Mouse (Mus musculus) retina, postnatal 1 day (tissue): ENCODE data around the gene Snx17.
A peak's percentile ranks its signal among the peaks of the same experiment; 100 is the strongest.
"Not testable (repeated sequence)": the region's sequence is repeated elsewhere in the genome, so short reads cannot be mapped to it uniquely, and the experiment has no call there.

Source experiments
- DNase-seq: peaks from one replicate; pipeline ENCODE4 v3.0.0-alpha.2; 2012

Gene Snx17

GRCm38 (mm10) chr5:31198170-31198569 is 5.1 kb downstream of the Snx17 start:
- no peak for DNase-seq

- no peak for DNase-seq
These were observed 5.7 kb downstream of the Snx17 start for GRCm38 (mm10) chr5:31198616-31199320.

- no peak for DNase-seq
These were observed 6.4 kb downstream of the Snx17 start for GRCm38 (mm10) chr5:31199321-31199892.

GRCm38 (mm10) chr5:31199893-31200292 is 6.9 kb downstream of the Snx17 start:
- DNase-seq: peak; percentile 40

GRCm38 (mm10) chr5:31200327-31200768 is 7.3 kb downstream of the Snx17 start:
- no peak for DNase-seq

- no peak for DNase-seq
These were observed 8.2 kb downstream of the Snx17 start for GRCm38 (mm10) chr5:31201042-31201741.

- peak; percentile 99 for DNase-seq
These were observed 8.9 kb downstream of the Snx17 start, which contains the start of gene Zfp513 for GRCm38 (mm10) chr5:31201742-31202590. TSS of gene Zfp513 (minus strand) at chr5:31202303.

GRCm38 (mm10) chr5:31202933-31203332 is 9.9 kb downstream of the Snx17 start:
- DNase-seq: no peak

- no peak for DNase-seq
These were observed 10.8 kb downstream of the Snx17 start for GRCm38 (mm10) chr5:31203866-31204265.

- no peak for DNase-seq
These were observed 11.4 kb downstream of the Snx17 start for GRCm38 (mm10) chr5:31204421-31204820.

GRCm38 (mm10) chr5:31216554-31216953 is 23.5 kb downstream of the Snx17 start:
- DNase-seq: not testable (repeated sequence)

GRCm38 (mm10) chr5:31218294-31218693 is 25.3 kb downstream of the Snx17 start:
- DNase-seq: peak; percentile 8

- peak; percentile 54 for DNase-seq
These were observed 26.0 kb downstream of the Snx17 start for GRCm38 (mm10) chr5:31219070-31219469.

GRCm38 (mm10) chr5:31219474-31219873 is 26.4 kb downstream of the Snx17 start:
- DNase-seq: no peak

- DNase-seq: peak; percentile 80
These were observed 27.0 kb downstream of the Snx17 start for GRCm38 (mm10) chr5:31219911-31220447.

GRCm38 (mm10) chr5:31220448-31221303 is 27.6 kb downstream of the Snx17 start, which contains the start of gene Ppm1g:
TSS of gene Ppm1g (minus strand) at chr5:31220687.
- peak; percentile 97 for DNase-seq

GRCm38 (mm10) chr5:31221304-31221945 is 28.4 kb downstream of the Snx17 start:
- DNase-seq: peak; percentile 78

GRCm38 (mm10) chr5:31222696-31223095 is 29.7 kb downstream of the Snx17 start:
- no peak for DNase-seq

GRCm38 (mm10) chr5:31226641-31227040 is 33.6 kb downstream of the Snx17 start:
- DNase-seq: no peak

- peak; percentile 97 for DNase-seq
These were observed 47.9 kb downstream of the Snx17 start, which contains the start of the genes Nrbp1 and Gm9970 for GRCm38 (mm10) chr5:31240637-31241521. TSS of gene Nrbp1 (plus strand) at chr5:31240864. TSS of gene Gm9970 (minus strand) at chr5:31241232.
